Mouse (Mus musculus): ENCODE data around the gene Hist2h2ac. TPM values are rescaled to one million over a fixed set of nuclear protein-coding genes. Genes with fewer than 3 reads are reported as not detected.

Hist2h2ac gene
- not detected for polyA plus RNA-seq (2014; fragmentation: Illumina TruSeq; extraction: RNeasy Lipid Tissue Mini Kit (QIAGEN cat#74804); ENCODE audit: low read depth, low replicate concordance)

GRCm38 (mm10) chr3:96220765-96221639 is at the start of gene Hist2h2ac, which contains the start of gene Hist2h2be:
Gene Hist2h2ac (minus strand): TSS chr3:96220880.
Gene Hist2h2be (plus strand): TSS chr3:96221119.

GRCm38 (mm10) chr3:96269511-96270474 is 49.1 kb upstream of the Hist2h2ac start, which contains the start of gene Hist2h2bb:
Gene Hist2h2bb (plus strand): TSS chr3:96269752.

GRCm38 (mm10) chr3:96268051-96268775 is 47.5 kb upstream of the Hist2h2ac start, which contains the start of gene Hist2h3b:
Gene Hist2h3b (plus strand): TSS chr3:96268654.

GRCm38 (mm10) chr3:96262979-96263550 is 42.4 kb upstream of the Hist2h2ac start, which contains the start of gene Hist2h4:
Gene Hist2h4 (minus strand): TSS chr3:96263311.

GRCm38 (mm10) chr3:96246427-96246856 is 25.8 kb upstream of the Hist2h2ac start, which contains the start of gene Hist2h3c1:
Gene Hist2h3c1 (plus strand): TSS chr3:96246685.

GRCm38 (mm10) chr3:96245003-96245886 is 24.6 kb upstream of the Hist2h2ac start, which contains the start of gene Hist2h2aa1:
Gene Hist2h2aa1 (plus strand): TSS chr3:96245497.

GRCm38 (mm10) chr3:96239949-96240798 is 19.5 kb upstream of the Hist2h2ac start, which contains the start of gene Hist2h2aa2:
Gene Hist2h2aa2 (minus strand): TSS chr3:96240276.

GRCm38 (mm10) chr3:96238954-96239793 is 18.5 kb upstream of the Hist2h2ac start, which contains the start of gene Hist2h3c2:
Gene Hist2h3c2 (minus strand): TSS chr3:96239127.

GRCm38 (mm10) chr3:96219661-96220130 is 984 bp downstream of the Hist2h2ac start, which contains the start of the genes Bola1 and Hist2h2ab:
Gene Bola1 (minus strand): TSS chr3:96219709.
Gene Hist2h2ab (plus strand): TSS chr3:96219865.

GRCm38 (mm10) chr3:96180727-96181477 is 39.8 kb downstream of the Hist2h2ac start, which contains the start of gene Sv2a:
Gene Sv2a (plus strand): TSS chr3:96181151.

GRCm38 (mm10) chr3:96172197-96173178 is 48.2 kb downstream of the Hist2h2ac start, which contains the start of gene Sf3b4:
Gene Sf3b4 (plus strand): TSS chr3:96172332.

